Mouse (Mus musculus): Measurements from ENCODE around the gene Ror2. TPM values are rescaled to one million over a fixed set of nuclear protein-coding genes. Genes with fewer than 3 reads are reported as not detected.

The Ror2 gene
- total and polyA plus RNA-seq, 2 experiments: 0.06 TPM; not detected in 1

- no peak overlapping the region for H3K9ac ChIP-seq (ENCODE audit: low read depth, low read length)
- no peaks in the 10 kb centered on the region for H3K36me3 ChIP-seq (ENCODE audit: control insufficient read depth, insufficient read depth, low read length)
- no peaks in the 10 kb centered on the region for H3K79me2 ChIP-seq (ENCODE audit: control insufficient read depth, insufficient read depth, low read length)
- no peak overlapping the region for H3K27ac ChIP-seq (replicated peaks; ENCODE audit: insufficient read depth, low read depth, low read length)
- H3K4me1 ChIP-seq (ENCODE audit: control insufficient read depth, insufficient read depth, low read length): no peaks in the 10 kb centered on the region
- no peak for DNase-seq (ENCODE audit: extremely low read depth, low read depth, low spot score)
- WGBS: 43% methylated on average over 18 of the region's 18 CpGs
- H3K4me3 ChIP-seq (ENCODE audit: insufficient read depth, low read depth, low read length): no peak overlapping the region
- TF ChIP-seq POLR2A (IDR thresholded peaks at IDR 0.05; ENCODE audit: extremely low read depth, insufficient read depth, low read length): no peak
- no peak for TF ChIP-seq CTCF (IDR thresholded peaks at IDR 0.05; ENCODE audit: low read depth, low read length)
- H3K27me3 ChIP-seq (ENCODE audit: control insufficient read depth, insufficient read depth, low read length): no peaks in the 10 kb centered on the region
These were observed 49.2 kb downstream of the Ror2 start for GRCm38 (mm10) chr13:53236434-53237401.

GRCm38 (mm10) chr13:53235953-53236352 lies 50.0 kb downstream of the Ror2 start:
- Histone ChIP-seq H3K36me3 (ENCODE audit: control insufficient read depth, insufficient read depth, low read length) (no peaks in the 10 kb centered on the region), H3K4me3 (ENCODE audit: insufficient read depth, low read depth, low read length) (no peak overlapping the region), H3K9ac (ENCODE audit: low read depth, low read length) (no peak overlapping the region), H3K4me1 (ENCODE audit: control insufficient read depth, insufficient read depth, low read length) (no peaks in the 10 kb centered on the region), H3K27me3 (ENCODE audit: control insufficient read depth, insufficient read depth, low read length) (no peaks in the 10 kb centered on the region), H3K27ac (replicated peaks; ENCODE audit: insufficient read depth, low read depth, low read length) (no peak overlapping the region), H3K79me2 (ENCODE audit: control insufficient read depth, insufficient read depth, low read length) (no peaks in the 10 kb centered on the region)
- DNase-seq (ENCODE audit: extremely low read depth, low read depth, low spot score): no peak
- 51% methylated on average over 7 of the region's 7 CpGs for WGBS
- TF ChIP-seq CTCF (IDR thresholded peaks at IDR 0.05; ENCODE audit: low read depth, low read length) (no peak), POLR2A (IDR thresholded peaks at IDR 0.05; ENCODE audit: extremely low read depth, insufficient read depth, low read length) (no peak)

- Histone ChIP-seq H3K4me3 (ENCODE audit: insufficient read depth, low read depth, low read length) (no peak overlapping the region), H3K9ac (ENCODE audit: low read depth, low read length) (no peak overlapping the region), H3K79me2 (ENCODE audit: control insufficient read depth, insufficient read depth, low read length) (no peaks in the 10 kb centered on the region), H3K36me3 (ENCODE audit: control insufficient read depth, insufficient read depth, low read length) (no peaks in the 10 kb centered on the region), H3K27ac (replicated peaks; ENCODE audit: insufficient read depth, low read depth, low read length) (no peak overlapping the region), H3K27me3 (ENCODE audit: control insufficient read depth, insufficient read depth, low read length) (no peaks in the 10 kb centered on the region), H3K4me1 (ENCODE audit: control insufficient read depth, insufficient read depth, low read length) (no peaks in the 10 kb centered on the region)
- 22% methylated on average over 12 of the region's 12 CpGs for whole genome bisulfite sequencing
- no peak for DNase-seq (ENCODE audit: extremely low read depth, low read depth, low spot score)
- no peak for TF ChIP-seq POLR2A (IDR thresholded peaks at IDR 0.05; ENCODE audit: extremely low read depth, insufficient read depth, low read length)
- TF ChIP-seq CTCF (IDR thresholded peaks at IDR 0.05; ENCODE audit: low read depth, low read length): no peak
These were observed 51.1 kb downstream of the Ror2 start for GRCm38 (mm10) chr13:53234844-53235243.

GRCm38 (mm10) chr13:53233826-53234786 lies 51.8 kb downstream of the Ror2 start:
- Histone ChIP-seq H3K27me3 (ENCODE audit: control insufficient read depth, insufficient read depth, low read length) (no peaks in the 10 kb centered on the region), H3K4me1 (ENCODE audit: control insufficient read depth, insufficient read depth, low read length) (no peaks in the 10 kb centered on the region), H3K4me3 (ENCODE audit: insufficient read depth, low read depth, low read length) (no peak overlapping the region), H3K27ac (replicated peaks; ENCODE audit: insufficient read depth, low read depth, low read length) (no peak overlapping the region), H3K79me2 (ENCODE audit: control insufficient read depth, insufficient read depth, low read length) (no peaks in the 10 kb centered on the region), H3K36me3 (ENCODE audit: control insufficient read depth, insufficient read depth, low read length) (no peaks in the 10 kb centered on the region), H3K9ac (ENCODE audit: low read depth, low read length) (no peak overlapping the region)
- no peak for DNase-seq (ENCODE audit: extremely low read depth, low read depth, low spot score)
- no peak for TF ChIP-seq CTCF (IDR thresholded peaks at IDR 0.05; ENCODE audit: low read depth, low read length)
- WGBS: 57% methylated on average over 15 of the region's 15 CpGs

GRCm38 (mm10) chr13:53233381-53233780 lies 52.5 kb downstream of the Ror2 start:
- DNase-seq (ENCODE audit: extremely low read depth, low read depth, low spot score): no peak
- TF ChIP-seq POLR2A (IDR thresholded peaks at IDR 0.05; ENCODE audit: extremely low read depth, insufficient read depth, low read length): no peak
- TF ChIP-seq CTCF (IDR thresholded peaks at IDR 0.05; ENCODE audit: low read depth, low read length): no peak
- WGBS: 36% methylated on average over 9 of the region's 9 CpGs
- Histone ChIP-seq H3K4me1 (ENCODE audit: control insufficient read depth, insufficient read depth, low read length) (no peaks in the 10 kb centered on the region), H3K27me3 (ENCODE audit: control insufficient read depth, insufficient read depth, low read length) (no peaks in the 10 kb centered on the region), H3K36me3 (ENCODE audit: control insufficient read depth, insufficient read depth, low read length) (no peaks in the 10 kb centered on the region), H3K27ac (replicated peaks; ENCODE audit: insufficient read depth, low read depth, low read length) (no peak overlapping the region), H3K4me3 (ENCODE audit: insufficient read depth, low read depth, low read length) (no peak overlapping the region), H3K9ac (ENCODE audit: low read depth, low read length) (no peak overlapping the region), H3K79me2 (ENCODE audit: control insufficient read depth, insufficient read depth, low read length) (no peaks in the 10 kb centered on the region)

Data from liver, adult 2 months (tissue).